Mouse (Mus musculus): ENCODE measurements around the gene Rras. TPM values are rescaled to one million over a fixed set of nuclear protein-coding genes. Genes with fewer than 3 reads are reported as not detected.

Gene Rras
- polyA plus RNA-seq, 2 experiments from 2014 or later = 2.0 to 3.9 TPM

DNA sequence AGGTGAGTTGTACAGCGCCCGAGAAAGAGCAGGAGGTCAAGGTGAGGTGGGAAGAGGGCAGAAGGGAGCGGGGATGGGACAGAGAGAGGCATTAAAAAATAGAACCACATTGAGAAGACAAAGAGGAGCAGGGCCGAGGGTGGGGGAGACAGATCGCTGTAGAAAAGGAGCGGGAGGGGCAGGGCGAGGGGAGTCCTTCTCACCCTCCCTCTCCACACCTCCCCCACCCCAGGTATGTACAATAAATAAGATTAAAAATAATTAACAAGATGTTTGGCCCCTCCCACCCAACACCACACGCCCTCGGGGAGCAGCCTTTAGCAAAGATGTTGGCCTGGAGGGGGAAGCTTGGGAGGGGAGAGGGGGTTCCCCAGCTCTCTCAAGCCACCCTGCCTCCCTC, 10.0 kb downstream of the Rras start:
- no peak for ATAC-seq

DNA sequence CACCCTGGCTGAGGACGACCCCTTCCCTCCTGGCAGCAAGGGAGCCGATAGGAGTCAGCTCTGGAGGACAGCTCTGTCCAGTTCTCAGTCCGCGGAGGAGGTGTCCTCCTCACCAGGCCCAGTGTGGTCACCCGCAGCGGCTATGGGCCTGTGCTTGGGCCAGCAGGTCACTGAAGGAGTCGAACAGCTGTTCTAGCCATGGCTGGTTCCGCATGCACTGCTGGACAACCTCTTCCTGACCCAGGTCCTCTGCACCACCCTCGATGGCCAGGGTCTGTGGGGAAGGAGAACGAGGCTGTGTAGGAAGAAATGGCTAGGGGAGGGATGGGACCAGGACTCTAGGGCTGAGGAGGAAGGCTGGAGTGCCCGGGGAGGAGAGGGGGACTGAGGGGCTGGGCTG, 10.6 kb downstream of the Rras start:
- ATAC-seq = no peak

DNA sequence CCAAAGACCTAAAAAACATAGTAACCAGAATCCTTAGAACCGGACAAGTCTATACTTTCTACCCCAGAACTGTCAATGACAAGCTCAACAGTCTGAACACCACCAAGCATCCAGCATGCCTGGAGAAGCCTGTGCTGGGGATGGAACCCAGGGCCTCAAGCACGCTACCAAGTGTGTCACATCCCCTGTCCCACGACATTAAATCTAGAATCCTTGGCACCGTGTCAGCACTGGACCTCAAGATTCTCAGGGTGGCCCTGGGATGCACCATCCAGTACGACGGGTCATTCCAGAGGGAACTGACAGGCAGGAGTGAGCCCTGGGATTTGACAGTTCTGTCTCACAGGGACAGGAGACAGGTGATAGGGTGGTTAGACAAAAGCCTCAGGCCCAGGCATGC, 12.2 kb downstream of the Rras start:
- ATAC-seq = no peak

DNA sequence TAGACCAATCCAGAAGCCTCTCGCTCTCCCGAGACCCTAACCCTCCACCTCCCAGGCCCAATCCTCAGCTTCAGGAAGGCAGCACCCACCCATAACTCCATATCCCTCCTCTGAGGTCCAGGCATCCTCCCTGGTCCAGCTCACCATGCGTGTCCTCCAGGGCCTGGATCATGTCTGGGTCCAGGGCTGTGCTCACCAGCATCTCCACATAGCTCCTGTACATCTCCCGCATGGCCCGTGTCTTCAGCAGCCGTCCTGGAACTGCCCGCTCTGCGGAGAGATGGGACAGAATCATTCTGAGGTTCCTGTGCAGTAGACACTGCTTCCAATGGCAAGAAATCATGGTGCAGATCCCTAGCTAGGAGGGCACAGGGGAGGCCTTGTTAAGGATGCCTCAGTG, 13.1 kb downstream of the Rras start:
- no peak for ATAC-seq

DNA sequence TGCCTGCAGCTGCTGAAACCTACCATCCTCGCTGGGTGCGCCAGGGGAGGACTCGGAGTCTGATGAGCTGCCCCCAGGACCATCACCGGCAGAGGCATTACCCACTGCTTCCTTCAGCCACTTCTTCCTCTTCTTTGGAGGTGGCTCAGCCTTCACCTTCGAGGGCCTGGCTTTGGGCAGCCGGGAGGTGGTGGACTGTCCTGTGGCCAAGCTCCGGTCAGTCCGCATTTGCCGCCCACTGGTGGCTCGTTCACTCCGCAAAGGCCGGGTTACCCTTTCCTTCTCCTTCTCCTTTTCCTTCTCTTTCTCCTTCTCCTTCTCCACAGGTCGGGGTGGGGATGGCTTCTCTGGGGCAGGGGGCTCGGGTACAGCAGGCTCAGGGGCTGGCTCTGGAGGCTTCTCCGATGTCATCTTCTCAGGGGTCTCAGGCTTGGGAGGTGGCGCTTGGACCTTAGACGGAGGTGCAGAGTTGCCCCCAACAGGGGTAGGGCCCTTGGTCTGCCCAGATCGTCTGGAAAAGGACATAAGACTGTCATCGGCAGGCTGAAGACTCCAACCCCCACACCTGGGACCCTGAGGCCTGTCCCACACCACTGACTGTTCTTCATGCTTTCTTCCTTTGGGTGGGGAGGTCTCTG, 16.1 kb downstream of the Rras start:
- no peak for ATAC-seq

DNA sequence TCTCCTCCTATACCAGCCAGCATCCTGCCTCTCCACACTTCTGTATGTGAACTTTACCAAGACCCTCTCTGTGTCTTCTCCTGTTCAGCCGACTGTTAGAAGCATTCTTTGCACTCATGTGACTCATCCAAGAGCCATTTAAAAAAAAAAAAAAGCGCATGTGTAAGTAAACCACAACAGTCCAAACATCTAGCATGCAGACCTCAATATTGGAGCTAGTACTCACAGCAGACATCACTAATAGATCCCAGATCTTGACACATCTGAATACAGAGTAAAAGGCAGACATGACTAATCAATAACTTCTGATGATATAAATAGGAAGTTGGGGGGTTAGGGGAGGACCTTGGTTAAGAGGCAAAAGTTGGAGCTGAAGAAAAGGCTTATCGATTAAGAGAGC, 17.9 kb downstream of the Rras start:
- ATAC-seq = no peak

DNA sequence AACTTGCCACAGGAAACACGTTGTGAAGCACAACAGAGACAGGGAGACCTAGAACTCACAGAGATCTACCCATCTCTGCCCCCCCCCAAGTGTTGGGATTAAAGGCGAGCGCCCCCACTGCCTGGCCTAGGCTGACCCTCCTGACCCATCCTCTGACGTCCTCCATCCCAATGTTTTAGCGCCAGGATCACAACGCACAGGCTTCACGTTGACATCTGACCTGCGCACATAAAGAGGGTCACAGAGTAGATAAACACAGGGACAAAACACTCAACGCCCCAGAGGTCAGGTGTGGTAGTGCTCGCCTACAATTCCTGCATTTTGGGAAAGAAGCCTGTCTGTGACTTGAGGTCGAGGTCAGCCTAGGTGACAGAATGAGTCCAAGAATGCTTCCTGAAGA, 18.9 kb downstream of the Rras start:
- ATAC-seq = no peak

DNA sequence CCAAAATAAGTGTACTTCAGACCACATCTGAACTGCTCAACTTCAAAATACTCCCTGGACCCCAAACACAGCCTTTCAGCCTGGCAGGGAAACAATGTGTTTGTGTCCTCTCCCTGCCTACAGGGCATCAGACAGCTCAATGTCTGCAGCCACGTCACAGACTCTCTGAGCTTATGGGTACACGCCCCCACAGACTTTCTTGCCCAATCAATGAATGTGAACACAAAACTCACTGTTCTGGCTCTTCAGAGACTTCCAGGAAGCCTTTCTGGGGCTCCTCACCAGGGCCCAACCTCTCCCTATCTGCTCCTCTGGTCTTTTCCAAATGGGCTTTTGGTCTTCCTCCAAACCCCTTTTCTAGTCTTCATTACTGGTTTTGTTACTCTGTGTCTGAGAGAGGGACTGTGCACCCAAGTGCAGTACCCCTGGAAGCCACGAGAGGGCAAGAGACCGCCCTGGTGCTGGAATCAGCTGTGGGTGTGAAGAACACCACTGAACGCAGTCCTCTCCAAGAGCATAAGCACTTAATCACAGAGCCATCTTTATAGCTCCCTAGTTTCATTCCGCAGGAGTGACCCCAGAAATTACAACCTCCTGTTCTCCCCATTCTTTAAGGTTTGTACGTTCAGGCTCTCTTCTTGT, 20.1 kb downstream of the Rras start:
- ATAC-seq = peak; percentile 77

DNA sequence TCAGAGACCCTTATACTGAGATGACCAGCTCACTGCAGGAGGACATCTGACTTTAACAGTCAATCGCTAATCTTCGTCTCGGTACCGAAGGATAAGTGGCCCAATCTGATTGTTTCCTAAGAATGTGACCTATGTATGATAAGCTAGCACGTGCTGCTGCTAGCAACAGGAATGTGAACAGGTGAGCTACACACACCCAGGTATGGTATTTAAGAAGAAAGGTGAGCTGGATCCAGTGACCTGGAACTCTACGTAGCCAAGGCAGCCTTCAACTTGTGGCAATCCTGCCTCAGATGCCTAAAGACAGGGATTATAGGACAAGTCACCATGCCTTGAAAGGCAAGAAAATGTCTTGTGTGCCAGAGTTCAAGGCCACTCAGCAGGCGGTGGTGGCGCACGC, 20.6 kb downstream of the Rras start:
- ATAC-seq = no peak

DNA sequence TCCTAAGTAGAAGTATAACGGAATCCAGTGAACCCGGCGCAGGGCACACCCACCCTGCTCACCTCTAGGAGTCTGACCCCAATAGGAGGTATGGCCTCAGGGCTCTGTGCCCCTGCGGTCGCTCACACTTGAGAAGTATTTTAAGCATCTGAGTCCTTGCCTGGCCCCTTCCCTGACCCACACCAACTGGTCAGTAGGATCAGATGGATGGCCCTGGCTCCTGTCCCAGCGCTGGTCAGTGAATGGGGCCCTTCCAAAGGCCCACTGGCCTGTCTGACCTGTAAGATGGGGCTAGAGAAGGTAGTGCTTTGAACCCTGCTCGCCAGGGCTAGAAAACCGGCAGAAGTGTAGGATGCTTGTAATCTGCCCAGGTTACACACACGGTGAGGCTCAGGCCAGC, 23.1 kb downstream of the Rras start:
- no peak for ATAC-seq

DNA sequence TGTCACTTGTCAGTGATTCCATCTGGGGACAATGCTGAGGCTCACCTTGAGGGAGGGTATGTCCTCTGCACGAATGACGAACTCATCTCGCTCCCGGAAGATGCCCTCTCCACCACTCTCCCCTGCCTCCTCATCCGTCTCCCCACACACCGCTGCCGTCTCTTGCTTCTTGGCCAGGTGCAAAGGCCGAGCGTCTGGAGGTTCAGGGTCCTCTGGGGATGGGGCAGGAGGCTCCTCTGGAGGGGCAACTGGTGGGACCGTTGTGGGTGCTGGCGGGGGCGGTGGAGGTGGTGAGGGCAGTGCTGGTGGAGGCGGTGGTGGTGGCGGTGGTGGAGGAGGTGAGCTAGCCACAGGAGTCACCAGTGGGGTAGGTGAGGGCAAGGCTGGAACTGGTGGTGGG, 25.5 kb downstream of the Rras start:
- ATAC-seq = no peak

DNA sequence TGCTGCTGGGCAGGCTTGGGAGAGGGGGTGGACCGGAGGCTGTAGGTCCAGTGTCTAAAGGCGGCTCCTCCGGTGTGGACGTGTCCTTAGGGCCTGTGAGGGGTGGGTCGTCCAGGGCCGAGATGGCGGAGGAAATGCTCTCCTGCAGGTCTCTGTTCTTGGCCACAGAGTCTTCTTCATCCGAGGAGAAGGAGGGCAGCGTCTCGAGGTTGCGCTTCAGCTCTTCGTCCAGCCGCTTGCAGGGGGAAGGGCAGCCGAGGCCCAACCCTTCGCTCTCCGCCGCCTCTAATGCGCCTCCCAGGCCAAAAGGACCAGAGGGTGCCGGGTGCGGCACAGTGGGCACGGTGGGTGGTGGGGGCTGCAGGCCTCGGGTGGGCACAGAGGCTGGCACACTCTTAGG, 28.0 kb downstream of the Rras start:
- ATAC-seq = no peak

DNA sequence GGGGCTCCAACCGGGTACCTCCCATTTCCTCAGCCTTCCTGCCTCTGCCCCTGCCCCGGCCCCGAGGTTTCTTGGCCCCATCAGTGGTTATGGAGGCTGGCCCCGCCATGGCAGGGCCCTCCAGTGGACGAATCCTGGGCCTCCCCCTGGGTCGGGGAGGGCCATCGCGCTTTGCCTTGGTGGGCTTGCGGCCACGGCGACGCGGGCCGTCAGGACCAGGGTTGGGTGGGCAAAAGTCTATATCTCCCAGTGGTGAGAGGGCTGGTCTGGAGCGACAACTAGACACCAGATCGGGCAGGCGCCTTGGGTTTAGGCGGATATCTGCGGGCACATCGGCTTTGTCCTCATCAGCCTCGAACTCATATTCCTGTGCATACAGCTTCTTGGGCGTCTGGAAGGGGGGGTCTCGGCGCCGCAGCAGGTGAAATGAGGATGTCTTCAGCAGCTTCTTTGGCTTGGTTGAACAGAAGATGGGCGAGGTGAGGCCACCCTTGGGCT, 29.1 kb downstream of the Rras start:
- ATAC-seq = no peak

DNA sequence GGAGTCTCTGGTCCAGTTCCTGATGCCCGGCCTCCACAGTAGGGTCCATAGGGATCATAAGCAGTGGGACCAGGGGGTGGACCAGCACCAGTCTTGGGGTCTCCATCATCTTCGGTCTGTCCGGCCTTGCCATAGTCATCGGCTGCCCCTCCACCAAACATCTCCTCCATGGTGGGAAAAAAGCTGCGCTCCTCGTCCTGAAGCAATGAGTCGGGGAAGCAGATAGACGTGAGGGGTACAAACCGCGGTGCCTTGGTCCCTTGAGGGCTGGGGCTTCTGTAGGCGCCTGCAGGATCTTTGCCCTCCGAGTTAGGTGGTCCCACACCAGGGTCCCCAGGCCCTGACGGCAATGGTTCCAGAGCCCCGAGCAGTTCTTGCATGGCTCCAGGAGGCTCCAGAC, 29.7 kb downstream of the Rras start:
- ATAC-seq = no peak

DNA sequence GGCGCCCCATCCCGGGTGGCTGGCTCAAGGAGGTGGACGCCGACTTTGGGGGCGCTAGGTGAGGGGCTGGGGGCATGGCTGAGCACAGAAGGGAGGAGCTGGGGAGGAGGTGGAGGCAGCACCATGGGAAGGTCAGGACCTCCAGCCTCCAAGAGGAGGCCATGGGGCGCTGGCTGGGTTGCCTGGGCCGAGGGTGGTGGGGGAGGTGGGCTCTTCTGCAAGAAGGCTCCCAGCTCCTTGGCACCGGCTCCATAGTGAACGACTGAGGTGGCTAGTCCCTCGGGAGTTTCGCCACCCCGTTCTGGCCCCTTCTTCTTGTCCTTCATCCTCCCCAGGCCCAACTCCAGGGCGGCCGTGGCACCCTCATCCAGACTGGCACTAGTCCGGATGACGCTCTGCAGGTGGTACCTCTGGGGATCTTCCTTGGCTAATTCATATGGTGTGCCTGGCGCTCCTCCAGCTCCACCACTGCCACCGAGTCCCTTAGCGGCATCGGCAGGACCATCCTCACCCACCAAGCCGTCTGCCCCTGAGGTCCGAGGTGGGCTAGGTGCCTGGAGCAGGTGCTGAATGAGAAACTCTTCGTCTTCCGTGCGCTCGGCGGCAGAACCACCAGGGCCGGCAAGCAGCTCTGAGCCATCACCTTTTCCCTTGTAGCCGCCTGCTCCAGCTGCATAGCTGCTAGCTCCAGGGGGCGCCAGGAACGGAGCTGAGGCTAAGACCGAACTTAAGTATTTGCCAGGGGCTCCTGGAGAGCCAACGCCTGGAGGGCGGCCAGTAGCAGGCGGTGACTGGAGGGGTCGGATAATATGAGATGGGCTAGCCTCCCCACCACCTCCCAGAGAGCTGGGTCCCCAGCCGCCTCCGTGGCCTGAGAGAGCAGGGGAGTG, 30.5 kb downstream of the Rras start:
- no peak for ATAC-seq

DNA sequence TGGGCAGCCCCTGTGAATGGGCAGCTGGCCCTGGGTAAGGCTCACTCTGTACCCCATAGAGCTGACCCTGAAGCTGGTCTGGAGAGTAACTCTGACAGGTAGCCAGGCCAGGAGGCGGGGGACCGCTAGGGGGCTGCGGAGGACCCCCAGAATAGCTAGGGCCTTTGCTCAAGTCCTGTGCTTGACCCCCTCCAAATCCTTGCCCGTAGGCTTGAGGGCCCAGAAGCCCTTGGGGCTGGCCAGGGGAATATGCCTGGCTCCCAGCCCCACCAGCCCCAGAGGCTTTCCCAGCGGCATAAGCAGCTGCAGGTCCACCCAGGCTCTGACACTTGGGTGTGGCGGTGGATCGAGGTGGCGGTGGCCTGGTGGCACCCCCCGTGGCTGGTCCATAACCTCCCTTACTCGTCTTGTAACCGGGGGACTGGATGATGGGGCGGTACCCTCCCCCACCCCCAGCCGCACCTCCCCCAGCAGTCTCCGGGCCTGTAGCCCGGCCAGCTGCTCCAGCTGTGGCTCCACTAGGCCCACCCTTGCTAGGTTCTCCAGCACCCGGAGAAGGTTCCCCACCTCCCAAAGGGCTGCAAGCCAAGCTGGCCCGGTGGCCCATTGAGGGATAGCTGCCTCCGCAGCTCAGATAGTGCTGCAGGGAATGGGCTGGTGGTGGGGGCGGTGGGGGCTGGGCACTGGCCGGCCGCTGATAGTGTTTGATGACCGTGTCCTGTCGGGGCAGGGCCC, 31.3 kb downstream of the Rras start:
- no peak for ATAC-seq

DNA sequence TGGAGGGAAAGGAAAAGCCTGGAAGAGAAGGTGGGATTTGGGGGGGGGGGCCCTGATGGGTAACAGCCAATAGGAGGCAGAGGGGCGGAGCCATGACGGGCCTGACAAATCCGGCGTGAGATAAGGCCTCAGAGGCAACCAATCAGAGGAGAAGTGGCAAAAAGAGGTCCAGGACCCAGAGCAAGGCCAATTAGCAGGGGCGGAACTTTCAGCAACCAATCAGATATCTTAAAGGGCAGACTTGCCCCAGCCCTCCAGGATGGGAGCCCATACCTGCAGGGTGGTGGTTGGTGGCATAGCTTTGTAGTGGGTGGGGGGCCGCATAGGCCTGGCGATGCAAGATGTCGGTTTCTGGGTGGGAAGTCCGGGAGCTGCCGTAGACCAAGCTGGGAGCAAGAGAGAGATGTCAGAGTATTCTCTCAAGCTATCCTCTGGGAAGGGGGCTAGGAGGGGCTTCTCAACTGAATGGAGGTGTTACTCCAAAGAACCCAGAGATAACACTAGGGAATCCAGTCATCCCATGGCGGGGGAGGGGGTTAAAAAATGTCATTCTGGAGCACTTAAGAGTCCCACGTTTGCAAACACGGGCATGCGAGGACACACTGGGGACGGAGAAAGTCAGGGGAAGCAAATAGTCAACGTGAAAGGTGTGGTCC, 33.3 kb downstream of the Rras start:
- no peak for ATAC-seq

DNA sequence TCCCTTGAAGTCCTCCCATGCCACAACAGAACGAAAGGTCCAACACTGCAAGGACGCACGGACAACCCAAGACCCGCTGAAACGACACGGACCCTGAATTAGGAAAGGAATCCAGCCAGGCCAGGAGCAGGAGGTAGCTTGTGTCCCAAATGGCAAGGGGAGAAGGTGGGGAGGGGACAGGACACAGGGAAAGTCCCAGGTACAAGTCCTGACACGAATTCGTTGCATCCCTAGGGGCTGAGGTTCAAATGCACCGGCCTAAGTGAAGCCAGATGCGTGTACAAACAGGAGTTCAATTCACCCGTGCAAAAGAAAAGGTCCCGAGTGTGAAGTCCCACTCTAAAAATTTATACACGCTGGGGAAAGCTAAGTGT, 33.8 kb downstream of the Rras start:
- ATAC-seq = no peak

DNA sequence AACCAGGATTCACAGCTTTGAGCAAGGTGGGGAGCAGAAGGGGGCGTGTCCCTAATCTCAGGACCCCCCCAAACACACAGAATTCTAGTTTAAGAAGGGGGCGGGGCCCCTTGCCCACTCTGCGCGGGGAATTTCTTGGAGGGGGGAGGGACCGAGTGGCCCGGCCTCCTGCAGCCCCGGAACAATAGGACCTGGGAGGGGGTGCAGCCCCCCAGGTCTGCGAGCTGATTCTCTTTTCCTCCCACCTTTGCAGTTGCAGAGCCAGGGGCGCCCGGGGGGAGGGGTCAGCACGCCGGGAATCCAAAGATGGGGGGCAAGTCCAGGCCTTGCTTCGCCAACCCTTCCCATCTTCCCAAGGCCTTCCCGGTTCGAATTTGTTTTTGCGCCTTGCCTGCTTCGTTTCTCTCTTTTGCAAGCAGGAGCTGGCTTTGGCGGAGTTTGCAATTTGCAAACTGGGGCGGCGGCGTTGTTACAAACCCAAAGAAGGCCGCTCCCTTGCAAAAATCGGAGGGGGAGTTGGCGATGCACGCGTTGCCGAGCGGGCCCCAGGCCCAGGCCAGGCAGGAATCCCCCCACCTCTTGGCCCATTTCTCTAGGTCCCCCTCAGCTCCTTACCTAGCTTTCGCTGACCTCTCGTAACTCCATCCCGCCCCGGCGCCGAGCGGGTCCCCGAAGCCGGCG, 34.6 kb downstream of the Rras start:
- no peak for ATAC-seq

DNA sequence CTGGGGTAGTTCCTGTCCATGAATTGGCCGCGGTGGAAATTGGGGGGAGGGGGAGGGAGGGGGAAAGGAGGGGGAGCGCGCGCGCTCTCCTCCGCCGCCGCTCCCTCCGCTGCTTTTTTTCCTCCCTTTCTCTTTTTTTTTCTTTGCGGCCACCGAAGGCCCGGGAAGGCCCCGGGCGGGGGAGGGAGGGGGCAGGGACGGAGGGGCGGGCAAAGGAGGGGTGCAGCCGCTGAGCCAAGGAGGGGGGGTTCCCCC, 35.0 kb downstream of the Rras start, which contains the start of gene Prr12:
Prr12 (minus strand) TSS at position 20 of the 255 bp plus-strand sequence.
- no peak for ATAC-seq

DNA sequence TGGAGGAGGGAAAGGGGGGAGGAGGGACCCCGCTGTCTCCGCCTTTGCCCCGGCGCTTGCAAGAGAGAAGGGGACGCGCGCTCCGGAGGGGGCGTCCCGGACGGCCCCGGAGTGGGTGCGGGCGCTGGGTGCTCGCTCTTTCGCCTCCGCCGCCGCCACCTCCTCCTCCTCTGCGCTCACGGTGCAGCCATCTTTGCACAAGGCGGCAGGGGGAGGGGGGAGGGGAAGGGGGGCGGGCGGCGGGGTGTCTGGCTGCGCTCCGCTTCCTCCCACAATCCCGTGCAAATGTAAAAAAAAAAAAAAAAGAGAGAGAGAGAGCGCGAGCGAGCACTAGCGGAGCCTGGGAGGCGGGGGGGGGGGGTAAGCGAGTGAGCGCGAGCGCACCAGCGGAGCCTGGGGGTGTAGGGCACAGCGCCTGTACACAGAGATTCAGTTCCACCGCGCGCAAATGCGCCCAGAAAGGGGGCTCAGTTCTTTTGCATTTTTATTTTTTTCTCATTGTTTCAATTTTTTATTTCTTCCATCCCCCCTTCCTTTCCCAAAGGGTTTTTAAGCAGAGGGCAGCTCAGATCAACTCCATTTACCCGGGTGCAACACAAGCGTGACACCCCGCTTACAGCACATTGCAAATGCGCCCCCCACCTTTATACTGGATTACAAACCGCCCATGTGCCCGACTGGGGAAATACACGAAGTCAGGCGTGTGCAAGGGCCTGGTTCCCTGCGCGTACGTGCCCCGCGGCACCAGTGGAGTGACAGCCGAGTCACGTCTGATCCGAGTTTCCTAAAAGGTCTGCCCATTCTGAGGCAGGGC, 35.6 kb downstream of the Rras start:
- ATAC-seq = peak; percentile 44

All from CD4-positive, CD25-positive, alpha-beta regulatory T cell, adult 4 months (primary cell).